Mouse (Mus musculus) natural killer cell, adult 2 months (primary cell): Measurements from ENCODE around the gene Nos1ap.

Experiments
- DNase-seq, 2 experiments: peaks; one replicate each; pipeline ENCODE4 v3.0.0; 2022; ENCODE audit warnings: low spot score in 2 of 2

The Nos1ap gene

GRCm38 (mm10) chr1:170546297-170546696 is 43.4 kb downstream of the Nos1ap start:
- no peak for DNase-seq

- no peak for DNase-seq
These were observed 44.4 kb downstream of the Nos1ap start for GRCm38 (mm10) chr1:170545286-170545685.

- peak in 1 of 2 experiments; percentile 41 for DNase-seq
These were observed 50.2 kb downstream of the Nos1ap start for GRCm38 (mm10) chr1:170539507-170539906.

- DNase-seq = no peak
These were observed 51.1 kb downstream of the Nos1ap start for GRCm38 (mm10) chr1:170538481-170539061.

GRCm38 (mm10) chr1:170536344-170536743 is 53.3 kb downstream of the Nos1ap start:
- no peak for DNase-seq

- peak; percentile 8 to 13 for DNase-seq
These were observed 54.4 kb downstream of the Nos1ap start for GRCm38 (mm10) chr1:170535221-170535620.

GRCm38 (mm10) chr1:170531286-170531685 is 58.4 kb downstream of the Nos1ap start:
- no peak for DNase-seq

GRCm38 (mm10) chr1:170530456-170530855 is 59.2 kb downstream of the Nos1ap start:
- no peak for DNase-seq

GRCm38 (mm10) chr1:170522891-170523290 is 66.8 kb downstream of the Nos1ap start:
- no peak for DNase-seq

GRCm38 (mm10) chr1:170521520-170522205 is 68.0 kb downstream of the Nos1ap start:
- no peak for DNase-seq

GRCm38 (mm10) chr1:170520206-170520605 is 69.5 kb downstream of the Nos1ap start:
- no peak for DNase-seq

GRCm38 (mm10) chr1:170519631-170520030 is 70.0 kb downstream of the Nos1ap start:
- DNase-seq = no peak

GRCm38 (mm10) chr1:170516182-170516581 is 73.5 kb downstream of the Nos1ap start:
- DNase-seq = no peak

GRCm38 (mm10) chr1:170515455-170515854 is 74.2 kb downstream of the Nos1ap start:
- no peak for DNase-seq

- DNase-seq = no peak
These were observed 75.4 kb downstream of the Nos1ap start for GRCm38 (mm10) chr1:170514226-170514625.

- no peak for DNase-seq
These were observed 77.1 kb downstream of the Nos1ap start for GRCm38 (mm10) chr1:170512429-170513097.

- DNase-seq = peak in 1 of 2 experiments; percentile 5
These were observed 78.9 kb downstream of the Nos1ap start for GRCm38 (mm10) chr1:170510595-170511240.

- no peak for DNase-seq
These were observed 83.4 kb downstream of the Nos1ap start for GRCm38 (mm10) chr1:170506309-170506708.

- no peak for DNase-seq
These were observed 84.6 kb downstream of the Nos1ap start for GRCm38 (mm10) chr1:170505107-170505506.

- no peak for DNase-seq
These were observed 85.3 kb downstream of the Nos1ap start for GRCm38 (mm10) chr1:170504378-170504777.

- DNase-seq = no peak
These were observed 86.4 kb downstream of the Nos1ap start for GRCm38 (mm10) chr1:170503277-170503739.
